Mouse (Mus musculus) lung, embryonic 14.5 days (tissue): ENCODE results near the gene Rfx8. TPM values are rescaled to one million over a fixed set of nuclear protein-coding genes. Genes with fewer than 3 reads are reported as not detected.

Experiments used
- ATAC-seq: fragments of 200-750 bp; cut with Nextera tagmentation; 2 replicates; pipeline ENCODE4 v1.8.0; 2017; ENCODE audit warnings: mild to moderate bottlenecking, moderate TSS enrichment, moderate library complexity; ENCODE audit not compliant: insufficient read depth
- DNase-seq: peaks from one replicate; pipeline ENCODE4 v3.0.0-alpha.2; 2015
- H3K27ac ChIP-seq: fragments of 300-500 bp; sonication (generic); 2 replicates; pipeline ENCODE4 v1.5.1; 2014; ENCODE audit warnings: low read depth, mild to moderate bottlenecking, moderate library complexity
- H3K27me3 ChIP-seq: fragments of 300-500 bp; sonication (generic); 2 replicates; pipeline ENCODE4 v1.6.1; 2014; ENCODE audit warnings: low read length, control low read depth; ENCODE audit not compliant: insufficient read depth
- H3K36me3 ChIP-seq: fragments of 300-500 bp; sonication (generic); 2 replicates; pipeline ENCODE4 v1.6.1; 2014; ENCODE audit warnings: control low read depth; ENCODE audit not compliant: insufficient read depth
- H3K4me1 ChIP-seq: fragments of 300-500 bp; sonication (generic); 2 replicates; pipeline ENCODE4 v1.6.1; 2014; ENCODE audit warnings: antibody characterized with exemption, control low read depth; ENCODE audit not compliant: insufficient read depth
- H3K4me2 ChIP-seq: fragments of 300-500 bp; sonication (generic); 2 replicates; pipeline ENCODE4 v1.6.1; 2014; ENCODE audit warnings: mild to moderate bottlenecking
- H3K4me3 ChIP-seq: fragments of 300-500 bp; sonication (generic); 2 replicates; pipeline ENCODE4 v1.5.1; 2014; ENCODE audit warnings: low read depth, low read length
- H3K9ac ChIP-seq: fragments of 300-500 bp; sonication (generic); 2 replicates; pipeline ENCODE4 v1.6.1; 2014
- H3K9me3 ChIP-seq: fragments of 300-500 bp; sonication (generic); 2 replicates; pipeline ENCODE4 v1.6.1; 2016; ENCODE audit warnings: low read depth, low read length, control low read depth
- CTCF ChIP-seq: IDR thresholded peaks from 2 replicates; pipeline ENCODE4 v1.5.1; 2016; ENCODE audit warnings: antibody characterized with exemption, low read depth
- WGBS: fragments of 180-500 bp; shearing (Covaris S2); extraction: QIAGEN DNeasy Blood & Tissue Kit; methylation state at CpG from one replicate; pipeline ENCODE4 v1.1.7; 2014; 5-methylcytosine and 5-hydroxymethylcytosine counted together
- polyA plus RNA-seq: library from polyadenylated mRNA; unstranded; fragments of >200 nt; fragmentation: Nextera tagmentation; extraction: Ambion mirVana; gene quantifications from 2 replicates; pipeline ENCODE4 v1.2.1, GENCODE M21; 2014

The Rfx8 gene
- polyA plus RNA-seq, 1 experiment from 2014 or later, result 0.24 TPM

DNA sequence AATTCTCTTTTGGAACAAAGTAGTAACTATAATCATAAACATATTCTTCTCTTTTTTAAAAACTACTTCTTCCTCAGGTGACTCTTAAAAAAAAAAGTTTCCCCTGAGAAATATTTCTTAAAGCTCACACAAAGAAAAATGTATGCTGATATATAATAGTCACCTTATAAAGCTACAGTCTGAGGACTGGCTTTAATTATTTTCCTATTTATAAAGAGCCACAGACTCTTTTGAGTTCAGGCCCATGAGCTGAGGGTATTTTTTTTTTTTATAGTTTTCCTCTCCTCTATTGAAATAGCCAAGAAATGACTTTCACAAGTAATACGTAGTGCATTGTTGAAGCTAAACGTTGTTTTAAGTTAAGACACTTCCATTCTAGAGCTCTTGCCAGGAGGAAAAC, 611 bp downstream of the Rfx8 start:
- Histone ChIP-seq H3K4me3 (peak overlapping the region; percentile 48), H3K4me2 (peak overlapping the region; percentile 80), H3K36me3 (no peaks in the 10 kb centered on the region), H3K27me3 (no peaks in the 10 kb centered on the region), H3K27ac (peak overlapping the region; percentile 69), H3K9me3 (no peaks in the 10 kb centered on the region), H3K4me1 (peaks cover 10% of the 10 kb centered on the region), H3K9ac (peak overlapping the region; percentile 57)
- 27% methylated on average over 2 of the region's 2 CpGs for WGBS
- no peak for DNase-seq
- ATAC-seq, result no peak
- TF ChIP-seq CTCF, result no peak

DNA sequence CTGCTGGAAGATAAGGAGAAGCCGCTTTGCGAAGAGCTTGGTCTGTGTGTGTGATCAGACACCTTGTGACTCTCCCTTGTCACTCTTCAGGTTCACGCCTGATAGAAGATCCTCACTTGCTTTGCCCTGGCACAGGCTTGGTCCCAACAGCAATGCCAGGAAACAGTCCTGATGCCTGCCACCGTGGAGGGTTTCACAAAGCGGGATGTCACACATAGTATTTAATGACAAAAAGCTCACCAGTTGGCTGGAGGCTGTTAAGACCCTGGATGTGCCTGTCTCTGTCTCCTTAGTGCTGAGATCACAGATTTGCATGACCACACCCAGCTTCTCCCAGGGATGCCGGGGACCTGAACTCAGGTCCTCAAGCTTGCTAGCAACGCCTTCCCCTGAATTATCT, 5.2 kb downstream of the Rfx8 start:
- Histone ChIP-seq H3K4me3 (no peak overlapping the region), H3K4me1 (peaks cover 19% of the 10 kb centered on the region), H3K4me2 (no peak overlapping the region), H3K27ac (peak overlapping the region; percentile 92; the same call in 1 of the 2 replicates), H3K9ac (no peak overlapping the region), H3K36me3 (no peaks in the 10 kb centered on the region), H3K9me3 (no peaks in the 10 kb centered on the region), H3K27me3 (no peaks in the 10 kb centered on the region)
- ATAC-seq (no peak), DNase-seq (no peak)
- 79% methylated on average over 7 of the region's 7 CpGs for WGBS
- TF ChIP-seq CTCF, result no peak

DNA sequence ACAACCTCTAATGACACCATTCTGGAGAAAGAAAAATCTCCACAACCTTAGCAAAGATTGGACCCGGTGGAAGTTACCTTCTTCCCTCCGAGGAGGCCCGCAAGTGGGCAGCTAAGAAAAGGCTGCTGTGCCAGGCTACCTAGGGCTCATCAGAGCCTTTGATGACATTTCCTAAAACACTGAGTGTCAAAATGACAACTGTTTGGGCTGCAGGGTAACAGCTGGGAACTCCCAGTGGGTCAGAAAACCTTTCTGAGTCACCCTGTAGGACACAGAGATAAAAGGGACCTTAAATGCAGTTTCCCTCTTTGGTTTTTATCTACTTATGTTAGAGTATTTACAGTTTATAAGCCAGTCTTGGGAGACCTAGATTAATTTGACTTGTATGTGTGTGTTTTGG, 6.1 kb downstream of the Rfx8 start:
- ATAC-seq, result no peak
- Histone ChIP-seq H3K4me3 (no peak overlapping the region), H3K9me3 (no peaks in the 10 kb centered on the region), H3K27me3 (no peaks in the 10 kb centered on the region), H3K4me1 (peaks cover 21% of the 10 kb centered on the region), H3K27ac (peak overlapping the region; percentile 92), H3K9ac (0 out of 2 replicates have a peak overlapping the region, but pooled peaks have one; percentile 17), H3K4me2 (no peak overlapping the region), H3K36me3 (no peaks in the 10 kb centered on the region)
- WGBS, result 68% methylated on average over 3 of the region's 3 CpGs
- no peak for DNase-seq
- TF ChIP-seq CTCF, result no peak

DNA sequence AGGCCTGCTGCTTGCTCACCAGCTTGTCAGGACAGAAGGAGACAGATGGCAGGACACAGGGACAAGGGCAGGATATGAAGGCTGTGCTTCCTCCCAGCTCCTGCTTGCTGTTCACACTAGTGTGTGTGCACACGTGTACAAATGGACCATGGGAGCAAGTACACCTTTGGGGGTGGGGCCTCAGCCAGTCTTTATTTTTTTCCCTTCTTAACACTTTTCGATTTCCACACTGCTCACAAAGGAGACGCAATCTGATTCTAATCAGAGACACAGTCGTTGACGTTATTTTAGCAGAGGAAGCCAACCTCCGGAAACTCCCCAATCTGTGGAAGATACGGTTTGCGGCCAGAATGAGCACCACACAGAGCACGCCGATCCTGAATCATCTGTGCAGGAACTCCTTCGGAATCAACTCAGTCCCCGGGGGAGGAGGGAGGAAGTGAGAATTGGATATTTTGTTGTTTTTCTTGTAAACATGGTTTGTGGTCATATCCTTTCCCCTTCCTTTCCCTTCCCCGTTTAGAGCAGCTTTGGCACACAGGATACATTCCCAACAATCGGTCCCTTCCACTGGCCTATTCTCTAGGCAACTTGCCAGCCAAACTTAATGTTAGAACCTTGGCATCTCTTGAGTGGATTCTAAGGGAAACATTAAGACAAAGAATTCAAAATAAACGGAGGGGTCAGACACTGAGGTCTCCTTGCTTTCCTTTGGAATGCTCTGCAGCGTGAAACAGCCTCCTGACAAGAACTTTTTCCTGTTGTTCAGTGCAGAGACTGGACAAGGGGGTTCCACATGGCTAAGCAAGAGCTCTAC, 6.7 kb downstream of the Rfx8 start:
- Histone ChIP-seq H3K9ac (no peak overlapping the region), H3K4me1 (peaks cover 21% of the 10 kb centered on the region), H3K4me2 (peak overlapping the region; percentile 5; the same call in 1 of the 2 replicates), H3K36me3 (no peaks in the 10 kb centered on the region), H3K4me3 (no peak overlapping the region), H3K27me3 (no peaks in the 10 kb centered on the region), H3K9me3 (no peaks in the 10 kb centered on the region), H3K27ac (peak overlapping the region; percentile 92)
- peak; percentile 82 for ATAC-seq
- TF ChIP-seq CTCF, result no peak
- WGBS, result 25% methylated on average over 16 of the region's 16 CpGs
- peak; percentile 97 for DNase-seq

DNA sequence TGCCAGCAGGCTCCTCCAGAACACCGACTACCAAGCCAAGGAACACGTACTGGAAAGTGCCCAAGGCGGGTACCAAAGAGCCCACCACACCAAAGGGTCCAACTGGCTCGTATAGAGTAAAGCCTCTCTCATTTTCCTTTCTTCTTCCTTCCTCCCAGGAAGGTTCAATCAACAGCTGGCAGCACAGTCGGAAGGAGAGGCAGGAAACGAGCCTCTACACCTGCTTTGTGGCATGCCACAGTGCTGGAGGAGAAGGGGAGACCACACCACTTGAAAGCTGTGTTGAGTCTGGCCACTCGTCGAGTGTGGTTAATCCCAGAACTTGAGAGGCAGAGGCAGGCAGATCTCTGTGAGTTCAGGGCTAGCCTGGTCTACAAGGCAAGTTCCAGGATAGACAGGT, 7.5 kb downstream of the Rfx8 start:
- Histone ChIP-seq H3K9me3 (no peaks in the 10 kb centered on the region), H3K27ac (peak overlapping the region; percentile 92), H3K27me3 (no peaks in the 10 kb centered on the region), H3K9ac (no peak overlapping the region), H3K4me3 (no peak overlapping the region), H3K4me2 (no peak overlapping the region), H3K36me3 (no peaks in the 10 kb centered on the region), H3K4me1 (peaks cover 21% of the 10 kb centered on the region)
- DNase-seq (no peak), ATAC-seq (no peak; the same call in 1 of the 2 replicates)
- 86% methylated on average over 8 of the region's 8 CpGs for WGBS
- TF ChIP-seq CTCF, result no peak

DNA sequence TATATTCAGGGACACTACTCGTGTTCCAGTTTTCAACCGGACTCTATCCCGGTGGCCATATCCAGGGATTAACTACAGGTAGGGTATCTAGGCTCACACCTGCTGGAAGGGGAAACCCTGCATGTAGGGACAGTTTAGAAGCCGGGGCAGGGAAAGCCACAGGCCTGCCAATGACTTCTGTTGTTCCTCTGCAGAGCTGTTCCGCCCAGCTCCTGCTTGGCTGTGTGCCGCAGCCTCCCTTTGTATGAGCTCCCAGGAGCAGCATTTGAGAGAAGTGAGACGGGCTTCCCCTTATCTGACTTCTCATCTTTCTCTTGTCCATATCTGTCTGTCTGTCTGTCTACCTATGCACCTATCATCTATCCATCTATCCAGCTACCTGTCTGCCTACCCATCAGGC, 8.5 kb downstream of the Rfx8 start:
- Histone ChIP-seq H3K4me2 (no peak overlapping the region), H3K27ac (no peak overlapping the region), H3K4me1 (peaks cover 21% of the 10 kb centered on the region), H3K36me3 (no peaks in the 10 kb centered on the region), H3K9me3 (no peaks in the 10 kb centered on the region), H3K9ac (no peak overlapping the region), H3K27me3 (no peaks in the 10 kb centered on the region), H3K4me3 (no peak overlapping the region)
- no peak for DNase-seq
- ATAC-seq, result no peak
- 94% methylated on average over 7 of the region's 7 CpGs for WGBS
- TF ChIP-seq CTCF, result no peak

DNA sequence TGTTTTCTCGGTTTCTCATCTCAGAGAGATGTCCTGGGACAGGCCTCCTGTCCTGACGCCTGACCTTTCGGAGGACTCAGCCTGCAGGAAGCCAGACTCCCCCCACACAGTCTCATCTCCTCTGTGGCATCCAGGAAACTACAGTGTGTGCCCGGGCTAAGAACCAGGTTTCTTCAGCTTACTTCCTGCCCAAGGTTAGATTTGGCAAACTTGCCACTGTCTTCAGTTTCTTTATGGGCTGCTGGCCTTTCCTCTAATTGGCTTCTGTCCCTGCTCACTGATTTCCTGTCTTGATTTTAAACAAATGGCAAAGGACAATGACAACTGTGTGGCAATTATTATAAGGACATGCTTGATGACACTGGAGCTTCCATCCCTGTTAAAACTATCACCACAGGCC, 10.2 kb downstream of the Rfx8 start:
- no peak overlapping the region for H3K27ac ChIP-seq
- H3K36me3 ChIP-seq, result no peaks in the 10 kb centered on the region
- WGBS, result 59% methylated on average over 4 of the region's 4 CpGs
- H3K4me3 ChIP-seq, result no peak overlapping the region
- H3K27me3 ChIP-seq, result no peaks in the 10 kb centered on the region
- peaks cover 20% of the 10 kb centered on the region for H3K4me1 ChIP-seq
- no peak for TF ChIP-seq CTCF
- DNase-seq (peak; percentile 55), ATAC-seq (no peak)
- no peaks in the 10 kb centered on the region for H3K9me3 ChIP-seq
- H3K9ac ChIP-seq, result no peak overlapping the region
- H3K4me2 ChIP-seq, result no peak overlapping the region
